Mouse (Mus musculus) bone marrow macrophage, adult 2 months (primary cell): ENCODE results near the gene Mut.

Experiments used
- CTCF ChIP-seq: IDR thresholded peaks from 2 replicates; pipeline ENCODE4 v1.5.1; 2012; ENCODE audit warnings: low read depth, mild to moderate bottlenecking, low read length, moderate library complexity
- POLR2A ChIP-seq: IDR thresholded peaks from 2 replicates; pipeline ENCODE4 v1.6.1; 2012; ENCODE audit warnings: mild to moderate bottlenecking, low read depth, low read length, borderline replicate concordance

DNA sequence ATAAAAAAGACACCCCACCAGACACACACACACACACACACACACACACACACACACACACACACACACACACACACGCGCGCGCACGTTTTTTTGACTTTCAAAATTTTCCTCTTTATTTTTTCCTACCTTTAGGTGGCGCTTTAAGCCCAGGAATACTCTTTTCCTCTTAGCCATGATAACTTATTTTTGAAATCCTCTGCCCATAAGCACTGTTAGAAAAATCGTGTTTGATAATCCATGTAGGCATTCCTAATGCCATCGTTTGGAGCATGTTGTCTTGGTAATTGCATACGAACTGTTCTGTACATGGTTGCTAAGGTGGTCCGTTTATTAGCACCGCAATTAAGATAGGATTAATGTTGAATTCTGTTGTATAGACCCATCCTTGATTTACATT, 43.4 kb downstream of the Mut start:
- TF ChIP-seq CTCF (no peak), POLR2A (no peak)
